Comparison of ENCODE assay signal across 8 mouse cellular contexts in the genomic region with DNA sequence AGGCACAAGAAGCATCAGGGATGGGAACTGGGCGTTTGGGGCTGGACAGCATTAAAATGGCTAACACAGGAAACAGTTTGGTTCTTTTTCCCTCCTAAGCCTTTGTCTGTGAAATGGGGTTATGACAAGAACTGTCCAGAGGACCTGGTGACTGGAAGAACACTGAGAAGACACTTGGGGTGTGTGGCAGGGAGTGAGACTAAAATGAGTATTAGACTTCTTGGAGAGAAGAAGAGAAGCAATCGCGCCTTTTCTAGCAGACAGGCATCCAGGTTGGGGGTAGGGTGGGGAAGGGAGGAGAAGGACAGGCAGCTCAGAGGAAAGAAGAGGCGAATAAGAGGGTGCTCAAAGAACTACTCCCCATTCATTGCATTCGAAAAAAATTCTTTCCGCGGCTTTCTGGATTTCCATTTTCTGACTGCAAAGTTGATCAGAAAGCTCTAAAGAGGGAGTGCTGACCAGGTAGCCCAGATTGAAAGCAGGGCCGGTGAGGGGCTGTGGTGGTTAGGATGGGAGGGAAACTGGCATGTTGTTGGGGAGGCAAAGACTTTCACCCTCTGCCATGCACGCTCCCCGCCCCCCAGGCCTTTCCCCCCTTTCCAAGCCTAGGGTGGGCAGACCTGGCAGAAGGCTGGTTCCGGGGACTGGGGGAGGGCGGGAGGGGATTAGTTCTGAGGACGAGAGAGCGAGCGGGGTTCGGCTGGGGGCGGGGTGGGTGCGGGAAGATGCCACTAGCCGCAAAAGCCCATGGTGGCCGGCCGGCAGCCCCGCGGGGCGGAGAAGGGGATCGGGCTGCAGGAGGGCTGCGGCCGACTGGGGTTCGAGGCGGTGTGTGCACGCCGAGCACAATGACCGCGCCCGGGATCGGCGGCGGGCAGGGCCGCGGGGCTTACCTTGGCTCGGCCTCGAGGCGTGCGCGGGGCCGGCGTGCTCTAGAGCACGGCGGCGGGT. TPM values are rescaled to one million over a fixed set of nuclear protein-coding genes. Genes with fewer than 3 reads are reported as not detected.
DNase-seq lines count a peak whose midpoint lies in the region; ATAC-seq and TF ChIP-seq lines count a peak whose summit lies in the region.

No protein-coding gene starts in this region.

- peak overlapping the region; percentile 84 for H3K4me2 ChIP-seq in heart, embryonic 14.5 days (ENCODE audit: low read length)
- peak overlapping the region; percentile 86 for H3K4me2 ChIP-seq in lung, embryonic 16.5 days (ENCODE audit: low read depth, low read length)

- peaks cover 71% of the 10 kb centered on the region for H3K36me3 ChIP-seq in C2C12 (ENCODE audit: control insufficient read depth, insufficient read depth)
- peaks cover 52% of the 10 kb centered on the region for H3K36me3 ChIP-seq in heart, embryonic 14.5 days (ENCODE audit: control insufficient read depth, insufficient read depth, low read length)
- peaks cover 21% of the 10 kb centered on the region for H3K36me3 ChIP-seq in lung, embryonic 16.5 days (ENCODE audit: control insufficient read depth, insufficient read depth, low read length)

- peaks cover 54% of the 10 kb centered on the region for H3K79me3 ChIP-seq in C2C12 (ENCODE audit: low read depth)

- POLR2A ChIA-PET in Patski (lab: Charles Lee), result interaction anchor here (1.2 kb wide), 1 partner anchor 76 kb away, joined by 4 read pairs; no protein-coding TSS in a partner anchor

- peak overlapping the region; percentile 86 to 99 for H3K27ac ChIP-seq in heart, embryonic 14.5 days (replicated peaks in 1 of 2; ENCODE audit: control insufficient read depth in 1 of 2, insufficient read depth in 1 of 2, low read depth in 2 of 2, low read length in 2 of 2)
- H3K27ac ChIP-seq in lung, embryonic 16.5 days (ENCODE audit: low read length), result peak overlapping the region; percentile 98

- H3K9me3 ChIP-seq in heart, embryonic 14.5 days (ENCODE audit: control insufficient read depth, low read length), result no peaks in the 10 kb centered on the region
- peaks cover 3% of the 10 kb centered on the region for H3K9me3 ChIP-seq in lung, embryonic 16.5 days (ENCODE audit: control insufficient read depth, low read length)

- CTCF ChIA-PET in Patski (lab: Charles Lee), result interaction anchor here (0.6 to 1.5 kb wide), 8 partner anchors 9 to 91 kb away, joined by 3 to 5 read pairs (median 3); no protein-coding TSS in a partner anchor

- peak overlapping the region; percentile 95 for H3ac ChIP-seq in C2C12 (ENCODE audit: control insufficient read depth, insufficient read length, low read depth)

- peaks cover 9 to 25% of the 10 kb centered on the region in 2 experiments for H3K4me1 ChIP-seq in heart, embryonic 14.5 days (ENCODE audit: control insufficient read depth in 2 of 2, insufficient read depth in 2 of 2, low read length in 2 of 2)
- peaks cover 18% of the 10 kb centered on the region for H3K4me1 ChIP-seq in lung, embryonic 16.5 days (replicated peaks; ENCODE audit: control insufficient read depth, insufficient read depth, low read length)

- H3K79me2 ChIP-seq in C2C12 (ENCODE audit: control insufficient read depth, insufficient read depth), result peaks cover 58% of the 10 kb centered on the region

- peak overlapping the region; percentile 100 for H3K9ac ChIP-seq in heart, embryonic 14.5 days (ENCODE audit: low read length)
- H3K9ac ChIP-seq in lung, embryonic 16.5 days (ENCODE audit: low read length), result peak overlapping the region; percentile 100

- ATAC-seq in Patski, result peak; percentile 7
- ATAC-seq in heart, embryonic 14.5 days (ENCODE audit: insufficient number of reproducible peaks, insufficient read depth, low FRiP score, low read depth), result peak; percentile 13
- peak; percentile 7 for ATAC-seq in lung, embryonic 16.5 days (ENCODE audit: low read depth)

- WGBS in heart, embryonic 14.5 days, result under 1% methylated on average over 47 of the region's 49 CpGs
- under 1% methylated on average over 38 of the region's 49 CpGs for WGBS in lung, embryonic 16.5 days

- H3K27me3 ChIP-seq in C2C12 (ENCODE audit: control insufficient read depth, insufficient read depth, insufficient read length), result no peaks in the 10 kb centered on the region
- no peaks in the 10 kb centered on the region for H3K27me3 ChIP-seq in Patski
- H3K27me3 ChIP-seq in heart, embryonic 14.5 days (ENCODE audit: control insufficient read depth, insufficient read depth, low read length), result no peaks in the 10 kb centered on the region
- no peaks in the 10 kb centered on the region for H3K27me3 ChIP-seq in lung, embryonic 16.5 days (ENCODE audit: control insufficient read depth, insufficient read depth, low read depth, low read length)

- peak overlapping the region; percentile 74 for H3K4me3 ChIP-seq in C2C12 (ENCODE audit: insufficient read depth, poor library complexity, severe bottlenecking)
- peak overlapping the region; percentile 96 to 98 for H3K4me3 ChIP-seq in heart, embryonic 14.5 days (ENCODE audit: control insufficient read depth in 1 of 2, insufficient read depth in 1 of 2, low read depth in 1 of 2, low read length in 2 of 2)
- peak overlapping the region; percentile 94 for H3K4me3 ChIP-seq in lung, embryonic 16.5 days (ENCODE audit: low read length)

- in situ Hi-C loops in Patski (cut with MboI; ENCODE audit: low pct_unique_long_range_greater_than_20kb), result no loop called here

- no peak for DNase-seq in Patski (ENCODE audit: low read depth, low spot score)
- peak; percentile 48 for DNase-seq in embryo, embryonic 11 days
- peak; percentile 29 for DNase-seq in kidney, postnatal 14 days
- DNase-seq in right cerebral cortex, postnatal 14 days, result peak; percentile 38
- no peak for DNase-seq in urinary bladder, postnatal 10 days (ENCODE audit: low spot score)

- TF ChIP-seq CTCF in C2C12 (IDR thresholded peaks at IDR 0.05; ENCODE audit: control insufficient read depth, insufficient read depth, insufficient read length) (no peak), Patski (IDR thresholded peaks at IDR 0.05) (no peak)

TF ChIP-seq in C2C12, 6 proteins besides CTCF, POLR2A, EP300 and RAD21:
- TF ChIP-seq FOSL1 (IDR thresholded peaks at IDR 0.05; ENCODE audit: insufficient read depth, low read length, poor library complexity, severe bottlenecking), result no peak
- no peak for TF ChIP-seq MYOG (IDR thresholded peaks at IDR 0.05; ENCODE audit: control insufficient read depth, extremely low read depth, insufficient read length)

RNA-seq across cellular contexts. Expression of gene Adnp, which starts 1.0 kb away (rescaled TPM):
- 7.3 TPM for polyA plus RNA-seq in C2C12 (2012; fragmentation: generic; extraction: Trizol)
- 18.6 TPM for polyA plus RNA-seq in Patski (2021)
- 8.7 and 11.0 TPM in 2 replicates for polyA plus RNA-seq in heart, embryonic 14.5 days (2014; fragmentation: Nextera tagmentation; extraction: Ambion mirVana)
- 1.3 and 1.8 TPM in 2 replicates for polyA plus RNA-seq in lung, embryonic 16.5 days (2015; fragmentation: Nextera tagmentation; extraction: Ambion mirVana)

RNA-seq across cellular contexts. Expression of gene Gm20716, which starts 24.2 kb away (rescaled TPM):
- polyA plus RNA-seq in C2C12 (2012; fragmentation: generic; extraction: Trizol), result 17.1 TPM
- polyA plus RNA-seq in Patski (2021), result 70.8 TPM
- 16.6 and 18.2 TPM in 2 replicates for polyA plus RNA-seq in heart, embryonic 14.5 days (2014; fragmentation: Nextera tagmentation; extraction: Ambion mirVana)
- polyA plus RNA-seq in lung, embryonic 16.5 days (2015; fragmentation: Nextera tagmentation; extraction: Ambion mirVana), result 14.7 and 15.3 TPM in 2 replicates

RNA-seq across cellular contexts. Expression of gene Dpm1, which starts 24.4 kb away (rescaled TPM):
- polyA plus RNA-seq in C2C12 (2012; fragmentation: generic; extraction: Trizol) (14.0 TPM), Patski (2021) (15.8 TPM)
- 80.4 and 91.8 TPM in 2 replicates for polyA plus RNA-seq in heart, embryonic 14.5 days (2014; fragmentation: Nextera tagmentation; extraction: Ambion mirVana)
- 80.2 and 98.3 TPM in 2 replicates for polyA plus RNA-seq in lung, embryonic 16.5 days (2015; fragmentation: Nextera tagmentation; extraction: Ambion mirVana)

RNA-seq across cellular contexts. Expression of gene Mocs3, which starts 24.5 kb away (rescaled TPM):
- polyA plus RNA-seq in C2C12 (2012; fragmentation: generic; extraction: Trizol), result 9.9 TPM
- polyA plus RNA-seq in Patski (2021), result 10.3 TPM
- 4.7 and 5.9 TPM in 2 replicates for polyA plus RNA-seq in heart, embryonic 14.5 days (2014; fragmentation: Nextera tagmentation; extraction: Ambion mirVana)
- polyA plus RNA-seq in lung, embryonic 16.5 days (2015; fragmentation: Nextera tagmentation; extraction: Ambion mirVana), result 4.5 and 4.6 TPM in 2 replicates

Comparison
In these comparisons a context has a peak if more than half of its experiments do, and no peak if none do; other contexts are left out.
1. DNase-seq: peak in embryo, embryonic 11 days (single experiment), kidney, postnatal 14 days (single experiment) and right cerebral cortex, postnatal 14 days (single experiment); none in Patski (single experiment) and urinary bladder, postnatal 10 days (single experiment).
2. Peak in every context shown above with its lines, with median percentiles within 50 percentile points of each other: H3K4me3 ChIP-seq and ATAC-seq.